Mouse (Mus musculus) brain, adult 10 weeks (tissue): ENCODE data around the gene Gm11985. TPM values are rescaled to one million over a fixed set of nuclear protein-coding genes. Genes with fewer than 3 reads are reported as not detected.

Experiments used
- polyA plus RNA-seq: library from polyadenylated mRNA; stranded (reverse); fragments of 350-450 nt; fragmentation: Illumina TruSeq; extraction: RNeasy Lipid Tissue Mini Kit (QIAGEN cat#74804); gene quantifications from one replicate; pipeline ENCODE4 v1.2.3, GENCODE M21; 2015; ENCODE audit warnings: low read depth, low replicate concordance

The Gm11985 gene
- not detected for polyA plus RNA-seq

DNA sequence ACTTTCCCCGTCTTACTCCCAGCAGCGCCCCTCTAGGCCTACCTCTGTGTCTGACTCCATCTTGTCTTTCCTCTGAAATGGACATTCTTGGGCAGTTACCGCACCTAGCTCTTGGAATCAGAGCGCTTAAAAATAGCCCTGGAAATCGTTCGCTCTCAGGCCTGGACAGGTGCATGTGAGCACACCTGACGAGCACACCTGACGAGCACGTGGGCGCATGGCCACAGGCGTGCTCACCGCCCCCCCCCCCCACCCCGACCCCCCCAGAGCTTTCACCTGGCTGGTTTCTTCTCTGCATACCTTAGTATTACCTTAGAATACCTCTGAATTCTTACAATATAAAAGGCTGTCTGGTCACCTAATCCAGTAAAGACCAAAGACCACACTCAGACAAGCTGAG lies at the start of gene Gm11985:
Gm11985 (minus strand) TSS at position 101 of the 400 bp plus-strand sequence.

DNA sequence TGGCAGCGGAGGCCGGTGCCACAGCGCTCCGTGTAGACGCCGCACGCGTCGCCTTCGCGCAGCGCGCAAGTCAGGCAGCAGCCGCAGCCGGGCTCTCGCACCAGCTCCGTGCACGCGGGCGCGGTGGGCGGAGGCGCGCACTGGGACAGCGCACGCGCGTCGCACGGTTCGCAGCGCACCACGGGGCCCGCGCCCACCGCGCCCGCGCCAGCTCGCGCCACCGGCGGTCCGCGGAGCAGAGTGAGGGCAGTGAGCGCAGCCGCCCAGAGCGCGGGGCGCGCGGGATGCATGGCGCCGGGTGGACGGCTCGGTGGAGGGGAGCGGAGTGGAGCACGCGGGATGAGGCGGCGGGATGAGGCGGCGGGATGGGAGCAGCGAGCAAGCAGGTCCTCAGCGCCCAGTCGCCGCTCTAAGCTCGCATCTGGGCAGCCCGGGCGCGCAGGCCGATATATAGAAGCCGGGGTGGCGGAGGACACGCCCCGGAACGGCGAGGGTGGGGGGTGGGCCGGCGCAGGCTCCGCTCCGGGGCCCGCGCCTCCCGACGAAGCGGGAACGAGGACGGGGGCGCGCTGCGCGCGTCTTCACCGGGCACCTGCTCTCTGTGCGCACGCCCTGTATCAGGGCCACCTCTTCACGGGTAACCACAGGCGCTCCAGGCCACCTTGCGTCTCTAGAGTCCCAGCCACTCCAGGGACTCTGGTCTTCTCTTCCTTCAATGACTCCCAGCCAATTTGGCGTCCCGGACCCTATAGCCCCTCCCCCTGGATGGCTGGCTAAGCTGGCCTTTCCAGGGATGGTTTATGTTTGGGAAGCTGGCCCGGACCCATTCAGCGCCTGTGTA lies 25.4 kb upstream of the Gm11985 start, which contains the start of gene Igfbp3:
Igfbp3 (minus strand) TSS at position 423 of the 841 bp plus-strand sequence.

DNA sequence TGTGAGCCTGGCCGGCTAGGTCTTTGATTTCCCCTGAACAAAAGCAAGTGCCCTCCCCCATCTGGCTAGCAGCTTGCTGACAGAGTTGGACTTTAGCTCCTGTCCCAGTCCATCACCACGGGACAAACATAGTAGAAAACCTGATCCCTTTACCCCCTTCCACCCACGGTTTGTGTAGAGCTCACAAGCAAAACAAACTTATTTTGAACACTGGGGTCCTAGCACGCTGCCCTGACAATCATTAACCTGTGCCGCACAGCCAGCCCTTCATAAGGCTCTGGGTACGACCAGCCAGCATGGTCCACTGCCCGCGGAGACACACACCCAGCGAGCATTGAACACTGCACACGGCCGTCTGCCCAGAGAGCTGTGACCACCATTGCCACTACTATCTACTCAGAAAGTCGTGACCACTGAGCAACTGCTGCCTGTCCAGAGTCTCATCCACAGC lies 9.1 kb upstream of the Gm11985 start, which contains the start of gene Igfbp1:
Igfbp1 (plus strand) TSS at position 292 of the 451 bp plus-strand sequence.

Other genes starting within 250 kb of the Gm11985 start
- gene Adcy1, start 125.1 kb downstream of the Gm11985 start, polyA plus RNA-seq, result 175 TPM
- not detected for gene Igfbp1, start 9.2 kb upstream of the Gm11985 start, polyA plus RNA-seq
- 10.5 TPM for gene Igfbp3, start 25.4 kb upstream of the Gm11985 start, polyA plus RNA-seq